Mouse (Mus musculus): Measurements from ENCODE around the gene Tmem132d.

The Tmem132d gene

GRCm38 (mm10) chr5:127914157-127914556, 518.7 kb downstream of the Tmem132d start:
- no peak for DNase-seq

- no peak for DNase-seq
Measured at GRCm38 (mm10) chr5:127911603-127912002, 521.3 kb downstream of the Tmem132d start.

- DNase-seq = no peak
Measured at GRCm38 (mm10) chr5:127910356-127910755, 522.5 kb downstream of the Tmem132d start.

- DNase-seq = no peak
Measured at GRCm38 (mm10) chr5:127895176-127895575, 537.7 kb downstream of the Tmem132d start.

GRCm38 (mm10) chr5:127885566-127886505, 547.0 kb downstream of the Tmem132d start:
- no peak for DNase-seq

GRCm38 (mm10) chr5:127883021-127883420, 549.9 kb downstream of the Tmem132d start:
- no peak for DNase-seq

- DNase-seq = no peak
Measured at GRCm38 (mm10) chr5:127874461-127874860, 558.4 kb downstream of the Tmem132d start.

GRCm38 (mm10) chr5:127865157-127865556, 567.7 kb downstream of the Tmem132d start:
- no peak for DNase-seq

- no peak for DNase-seq
Measured at GRCm38 (mm10) chr5:127859719-127860118, 573.2 kb downstream of the Tmem132d start.

GRCm38 (mm10) chr5:127852305-127852704, 580.6 kb downstream of the Tmem132d start:
- DNase-seq = no peak

- no peak for DNase-seq
Measured at GRCm38 (mm10) chr5:127831791-127832190, 601.1 kb downstream of the Tmem132d start.

- no peak for DNase-seq
Measured at GRCm38 (mm10) chr5:127830831-127831230, 602.0 kb downstream of the Tmem132d start.

GRCm38 (mm10) chr5:127828756-127829155, 604.1 kb downstream of the Tmem132d start:
- DNase-seq = no peak

- DNase-seq = no peak
Measured at GRCm38 (mm10) chr5:127821960-127822359, 610.9 kb downstream of the Tmem132d start.

- no peak for DNase-seq
Measured at GRCm38 (mm10) chr5:127815292-127815691, 617.6 kb downstream of the Tmem132d start.

- DNase-seq = no peak
Measured at GRCm38 (mm10) chr5:127807419-127807818, 625.5 kb downstream of the Tmem132d start.

- no peak for DNase-seq
Measured at GRCm38 (mm10) chr5:127806850-127807249, 626.0 kb downstream of the Tmem132d start.

- no peak for DNase-seq
Measured at GRCm38 (mm10) chr5:127800907-127801306, 632.0 kb downstream of the Tmem132d start.

GRCm38 (mm10) chr5:127781221-127781620, 651.7 kb downstream of the Tmem132d start:
- no peak for DNase-seq

GRCm38 (mm10) chr5:127775749-127776148, 657.1 kb downstream of the Tmem132d start:
- no peak for DNase-seq

- DNase-seq = no peak
Measured at GRCm38 (mm10) chr5:127758576-127758975, 674.3 kb downstream of the Tmem132d start.

GRCm38 (mm10) chr5:127756671-127757423, 676.0 kb downstream of the Tmem132d start:
- no peak for DNase-seq

GRCm38 (mm10) chr5:127756011-127756410, 676.9 kb downstream of the Tmem132d start:
- DNase-seq = no peak

GRCm38 (mm10) chr5:127755594-127755993, 677.3 kb downstream of the Tmem132d start:
- DNase-seq = no peak

All from cerebellum, adult 9-10 months (tissue).